Mouse (Mus musculus): ENCODE results near the gene Ugt1a5.

DNA sequence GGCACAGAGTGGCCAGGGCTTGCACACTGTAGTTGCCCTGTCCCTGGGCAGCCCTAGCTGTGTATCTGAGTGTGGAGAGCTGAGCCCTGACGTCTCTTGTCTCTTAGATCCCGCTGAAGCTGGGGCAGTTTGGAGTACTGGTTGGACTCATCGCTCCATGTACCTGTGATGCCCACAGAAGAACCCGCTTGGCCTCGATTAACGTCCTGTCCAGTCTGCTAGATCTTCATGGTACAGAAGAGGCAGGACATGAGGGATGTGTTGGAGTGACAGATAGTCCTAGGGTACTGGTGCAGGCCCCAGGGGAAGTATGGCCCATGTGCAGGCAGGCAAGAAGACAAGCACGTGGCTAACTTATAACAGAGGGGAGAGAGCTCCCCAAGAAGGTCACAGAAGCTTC is 83.8 kb downstream of the Ugt1a5 start:
- no peak for TF ChIP-seq CTCF (IDR thresholded peaks at IDR 0.05; ENCODE audit: low read depth, low read length)
- no peak for TF ChIP-seq POLR2A (IDR thresholded peaks at IDR 0.05; ENCODE audit: borderline replicate concordance, low read depth, low read length)
